ENCODE assay signal across 11 mouse cellular contexts in the genomic region with DNA sequence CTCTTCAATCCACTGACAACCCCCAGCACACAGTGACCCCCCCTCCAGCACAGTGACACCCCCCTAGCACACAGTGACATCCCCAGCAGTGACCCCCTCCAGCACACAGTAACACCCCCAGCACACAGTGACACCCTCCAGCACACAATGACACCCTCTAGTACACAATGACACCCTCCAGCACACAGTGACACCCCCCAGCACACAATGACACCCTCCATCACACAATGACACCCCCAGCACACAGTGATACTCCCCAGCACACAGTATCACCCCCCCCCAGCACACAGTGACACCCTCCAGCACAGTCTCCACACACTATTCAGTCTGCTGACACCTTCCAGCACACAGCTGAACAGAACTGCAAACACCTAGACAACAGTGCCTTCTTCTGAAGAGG. TPM values are rescaled to one million over a fixed set of nuclear protein-coding genes. Genes with fewer than 3 reads are reported as not detected.
A peak's percentile ranks its signal among the peaks of the same experiment; 100 is the strongest.
DNase-seq lines count a peak whose midpoint lies in the region; ATAC-seq and TF ChIP-seq lines count a peak whose summit lies in the region.
"Had no signal": no experiment of that assay in that cellular context is flagged by ENCODE, and none has a peak within 500 bp of the region (broad histone marks: within the 10 kb centered on the region; RNA-seq: fewer than 3 reads in every experiment).

No protein-coding gene starts in this region.

- no peak overlapping the region for H3K27ac ChIP-seq in lung, embryonic 14.5 days (ENCODE audit: low read depth)
- H3K27ac ChIP-seq in forebrain, embryonic 13.5 days: no peak overlapping the region
- H3K27ac ChIP-seq in limb, embryonic 12.5 days: peak overlapping the region; percentile 95
- H3K27ac ChIP-seq in neural tube, embryonic 15.5 days (replicated peaks): no peak overlapping the region

- H3K9ac ChIP-seq in lung, embryonic 14.5 days: peak overlapping the region; percentile 89; the same call in 1 of the 2 replicates
- peak overlapping the region; percentile 96 for H3K9ac ChIP-seq in forebrain, embryonic 13.5 days
- peak overlapping the region; percentile 99 for H3K9ac ChIP-seq in limb, embryonic 12.5 days (replicated peaks)
- H3K9ac ChIP-seq in neural tube, embryonic 15.5 days (replicated peaks): peak overlapping the region; percentile 92; the same call in 1 of the 2 replicates

- peaks cover 17% of the 10 kb centered on the region for H3K4me1 ChIP-seq in lung, embryonic 14.5 days (ENCODE audit: insufficient read depth)
- H3K4me1 ChIP-seq in forebrain, embryonic 13.5 days: peaks cover 61% of the 10 kb centered on the region
- H3K4me1 ChIP-seq in limb, embryonic 12.5 days (replicated peaks): peaks cover 66% of the 10 kb centered on the region
- peaks cover 57% of the 10 kb centered on the region for H3K4me1 ChIP-seq in neural tube, embryonic 15.5 days

- no peak for ATAC-seq in lung, embryonic 14.5 days (ENCODE audit: insufficient read depth)
- ATAC-seq in forebrain, embryonic 13.5 days: no peak
- ATAC-seq in limb, embryonic 12.5 days (ENCODE audit: insufficient number of reproducible peaks, insufficient read depth, low FRiP score, low TSS enrichment, low read depth): no peak
- ATAC-seq in neural tube, embryonic 15.5 days (ENCODE audit: low FRiP score): no peak
- ATAC-seq in erythroid progenitor cell, adult 5-6 weeks (replicated peaks; ENCODE audit: low FRiP score, poor library complexity, severe bottlenecking): no peak

- DNase-seq in lung, embryonic 14.5 days: no peak
- no peak for DNase-seq in lung, postnatal 25 days (ENCODE audit: low spot score)
- no peak for DNase-seq in adipocyte (ENCODE audit: low spot score)
- no peak for DNase-seq in cerebellum, adult 11-12 months
- DNase-seq: cerebellum, adult 11 months; lung, postnatal 36 days; right cerebral cortex, postnatal 4 days had no signal

- no peaks in the 10 kb centered on the region for H3K36me3 ChIP-seq in lung, embryonic 14.5 days (ENCODE audit: insufficient read depth)
- no peaks in the 10 kb centered on the region for H3K36me3 ChIP-seq in forebrain, embryonic 13.5 days (ENCODE audit: poor library complexity, severe bottlenecking)
- no peaks in the 10 kb centered on the region for H3K36me3 ChIP-seq in limb, embryonic 12.5 days
- no peaks in the 10 kb centered on the region for H3K36me3 ChIP-seq in neural tube, embryonic 15.5 days

- H3K4me3 ChIP-seq in lung, embryonic 14.5 days (ENCODE audit: low read depth, low read length): peak overlapping the region; percentile 91
- peak overlapping the region; percentile 84 for H3K4me3 ChIP-seq in forebrain, embryonic 13.5 days
- H3K4me3 ChIP-seq in limb, embryonic 12.5 days (replicated peaks): peak overlapping the region; percentile 90
- peak overlapping the region; percentile 86 for H3K4me3 ChIP-seq in neural tube, embryonic 15.5 days (replicated peaks)

- H3K27me3 ChIP-seq in lung, embryonic 14.5 days (ENCODE audit: insufficient read depth, low read length): no peaks in the 10 kb centered on the region
- H3K27me3 ChIP-seq in forebrain, embryonic 13.5 days: peaks cover 6% of the 10 kb centered on the region; the same call in 1 of the 2 replicates
- no peaks in the 10 kb centered on the region for H3K27me3 ChIP-seq in limb, embryonic 12.5 days
- H3K27me3 ChIP-seq in neural tube, embryonic 15.5 days (replicated peaks): no peaks in the 10 kb centered on the region

- TF ChIP-seq CTCF in lung, embryonic 14.5 days (IDR thresholded peaks at IDR 0.05; ENCODE audit: low read depth): no peak

- H3K4me2 ChIP-seq in lung, embryonic 14.5 days: peak overlapping the region; percentile 68
- peak overlapping the region; percentile 84 for H3K4me2 ChIP-seq in forebrain, embryonic 13.5 days
- peak overlapping the region; percentile 80 for H3K4me2 ChIP-seq in limb, embryonic 12.5 days
- peak overlapping the region; percentile 86 for H3K4me2 ChIP-seq in neural tube, embryonic 15.5 days

- no peaks in the 10 kb centered on the region for H3K9me3 ChIP-seq in lung, embryonic 14.5 days (ENCODE audit: low read depth, low read length)
- no peaks in the 10 kb centered on the region for H3K9me3 ChIP-seq in forebrain, embryonic 13.5 days (replicated peaks)
- H3K9me3 ChIP-seq in limb, embryonic 12.5 days: no peaks in the 10 kb centered on the region
- no peaks in the 10 kb centered on the region for H3K9me3 ChIP-seq in neural tube, embryonic 15.5 days (replicated peaks)

RNA-seq across cellular contexts. Expression of a gene that starts 32.3 kb away (rescaled TPM):
- 26.4 and 29.6 TPM in 2 replicates for polyA plus RNA-seq in lung, embryonic 14.5 days (2014; fragmentation: Nextera tagmentation; extraction: Ambion mirVana)
- 10.6 and 11.9 TPM in 2 replicates for polyA plus RNA-seq in forebrain, embryonic 13.5 days (2015; fragmentation: Nextera tagmentation; extraction: Ambion mirVana)
- polyA plus RNA-seq in limb, embryonic 12.5 days (2016; fragmentation: Nextera tagmentation; extraction: Ambion mirVana): 33.3 and 34.8 TPM in 2 replicates
- polyA plus RNA-seq in neural tube, embryonic 15.5 days (2015; fragmentation: Nextera tagmentation; extraction: Ambion mirVana): 6.8 and 9.3 TPM in 2 replicates
- total RNA-seq in erythroid progenitor cell, adult 5-6 weeks (2015; ENCODE audit: low replicate concordance): not detected in 2 replicates
- 0.13 and 0.53 TPM in 2 replicates for total RNA-seq in erythroid progenitor cell, adult 5-6 weeks (2017; ENCODE audit: low replicate concordance)
